Mouse (Mus musculus) intestine, embryonic 14.5 days (tissue): ENCODE results near the gene Nmd3. TPM values are rescaled to one million over a fixed set of nuclear protein-coding genes. Genes with fewer than 3 reads are reported as not detected.

ENCODE experiments used
- ATAC-seq: fragments of 200-750 bp; cut with Nextera tagmentation; replicated peaks from 2 replicates; pipeline ENCODE4 v1.8.0; 2017; ENCODE audit warnings: low read depth, moderate number of reproducible peaks, moderate TSS enrichment, moderate library complexity; ENCODE audit not compliant: low FRiP score, low TSS enrichment
- DNase-seq: peaks from one replicate; pipeline ENCODE4 v3.0.0-alpha.2; 2018; ENCODE audit warnings: low spot score
- H3K27ac ChIP-seq: fragments of 300-500 bp; sonication (generic); 2 replicates; pipeline ENCODE4 v1.5.1; 2014; ENCODE audit warnings: low read depth, mild to moderate bottlenecking, control low read depth
- H3K27me3 ChIP-seq: fragments of 300-500 bp; sonication (generic); replicated peaks from 2 replicates; pipeline ENCODE4 v1.6.1; 2014; ENCODE audit warnings: low read length, control low read depth; ENCODE audit not compliant: control insufficient read depth, insufficient read depth
- H3K36me3 ChIP-seq: fragments of 300-500 bp; sonication (generic); 2 replicates; pipeline ENCODE4 v1.6.1; 2014; ENCODE audit warnings: low read length, control low read depth; ENCODE audit not compliant: control insufficient read depth, insufficient read depth
- H3K4me1 ChIP-seq: fragments of 300-500 bp; sonication (generic); replicated peaks from 2 replicates; pipeline ENCODE4 v1.6.1; 2014; ENCODE audit warnings: low read length, control low read depth, mixed read lengths; ENCODE audit not compliant: control insufficient read depth, insufficient read depth
- H3K4me2 ChIP-seq: fragments of 300-500 bp; sonication (generic); 2 replicates; pipeline ENCODE4 v1.6.1; 2014; ENCODE audit warnings: low read length
- H3K4me3 ChIP-seq: fragments of 300-500 bp; sonication (generic); 2 replicates; pipeline ENCODE4 v1.5.1; 2014; ENCODE audit warnings: low read depth, low read length, control low read depth, mixed read lengths
- H3K9ac ChIP-seq: fragments of 300-500 bp; sonication (generic); 2 replicates; pipeline ENCODE4 v1.6.1; 2014; ENCODE audit warnings: mild to moderate bottlenecking, low read length
- H3K9me3 ChIP-seq: fragments of 300-500 bp; sonication (generic); 2 replicates; pipeline ENCODE4 v1.6.1; 2016; ENCODE audit warnings: low read length, control low read depth; ENCODE audit not compliant: control insufficient read depth
- WGBS: fragments of 180-500 bp; shearing (Covaris S2); extraction: QIAGEN DNeasy Blood & Tissue Kit; methylation state at CpG from one replicate; pipeline ENCODE4 v1.1.7; 2014; 5-methylcytosine and 5-hydroxymethylcytosine counted together
- polyA plus RNA-seq: library from polyadenylated mRNA; unstranded; fragments of >200 nt; fragmentation: Nextera tagmentation; extraction: Ambion mirVana; gene quantifications from 2 replicates; pipeline ENCODE4 v1.2.1, GENCODE M21; 2014

Gene Nmd3
- polyA plus RNA-seq: 159 and 175 TPM in 2 replicates

- 0% methylated on average over 33 of the region's 33 CpGs for WGBS
- no peaks in the 10 kb centered on the region for H3K9me3 ChIP-seq
- ATAC-seq (peak; percentile 98), DNase-seq (peak; percentile 98)
- H3K27ac ChIP-seq: peak within 1 kb of the TSS; percentile 83
- peak within 1 kb of the TSS; percentile 96 for H3K9ac ChIP-seq
- H3K4me3 ChIP-seq: peak within 1 kb of the TSS; percentile 90
- peaks cover 15% of the 10 kb centered on the region for H3K4me1 ChIP-seq
- H3K27me3 ChIP-seq: no peaks in the 10 kb centered on the region
- peaks cover 15% of the 10 kb centered on the region for H3K36me3 ChIP-seq
- H3K4me2 ChIP-seq: peak within 1 kb of the TSS; percentile 88
Measured at GRCm38 (mm10) chr3:69721814-69722186, at the start of gene Nmd3. Gene Nmd3 (plus strand): TSS chr3:69721985.

- 97% methylated on average over 10 of the region's 10 CpGs for WGBS
Measured at GRCm38 (mm10) chr3:69673351-69673750, 48.4 kb upstream of the Nmd3 start.

GRCm38 (mm10) chr3:69674206-69674605 is 47.6 kb upstream of the Nmd3 start:
- no peaks in the 10 kb centered on the region for H3K36me3 ChIP-seq
- 70% methylated on average over 3 of the region's 3 CpGs for WGBS
- H3K9ac ChIP-seq: no peak overlapping the region
- H3K4me2 ChIP-seq: no peak overlapping the region
- H3K27me3 ChIP-seq: no peaks in the 10 kb centered on the region
- ATAC-seq: no peak
- H3K4me1 ChIP-seq: no peaks in the 10 kb centered on the region
- DNase-seq: no peak
- no peak overlapping the region for H3K4me3 ChIP-seq
- H3K27ac ChIP-seq: no peak overlapping the region
- H3K9me3 ChIP-seq: no peaks in the 10 kb centered on the region

More at GRCm38 (mm10) chr3:69673351-69673750, 48.4 kb upstream of the Nmd3 start:
- H3K4me1 ChIP-seq: no peaks in the 10 kb centered on the region
- H3K9me3 ChIP-seq: no peaks in the 10 kb centered on the region
- H3K27me3 ChIP-seq: no peaks in the 10 kb centered on the region
- H3K27ac ChIP-seq: no peak overlapping the region
- no peak overlapping the region for H3K4me3 ChIP-seq
- H3K4me2 ChIP-seq: no peak overlapping the region
- ATAC-seq: no peak
- H3K36me3 ChIP-seq: no peaks in the 10 kb centered on the region
- no peak overlapping the region for H3K9ac ChIP-seq
- no peak for DNase-seq

- Histone ChIP-seq H3K4me1 (no peaks in the 10 kb centered on the region), H3K9ac (no peak overlapping the region), H3K9me3 (no peaks in the 10 kb centered on the region), H3K27me3 (no peaks in the 10 kb centered on the region), H3K4me3 (no peak overlapping the region), H3K27ac (no peak overlapping the region), H3K36me3 (no peaks in the 10 kb centered on the region), H3K4me2 (no peak overlapping the region)
- WGBS: 65% methylated on average over 1 of the region's 1 CpGs
- ATAC-seq (no peak), DNase-seq (no peak)
Measured at GRCm38 (mm10) chr3:69689791-69690190, 32.0 kb upstream of the Nmd3 start.

GRCm38 (mm10) chr3:69690939-69691338 is 30.8 kb upstream of the Nmd3 start:
- Histone ChIP-seq H3K9me3 (no peaks in the 10 kb centered on the region), H3K4me2 (no peak overlapping the region), H3K9ac (no peak overlapping the region), H3K27me3 (no peaks in the 10 kb centered on the region), H3K36me3 (no peaks in the 10 kb centered on the region), H3K4me1 (no peaks in the 10 kb centered on the region), H3K4me3 (no peak overlapping the region), H3K27ac (no peak overlapping the region)
- WGBS: 88% methylated on average over 2 of the region's 2 CpGs
- ATAC-seq (no peak), DNase-seq (no peak)

GRCm38 (mm10) chr3:69699851-69700500 is 21.8 kb upstream of the Nmd3 start:
- no peak overlapping the region for H3K4me3 ChIP-seq
- ATAC-seq (no peak), DNase-seq (no peak)
- 46% methylated on average over 6 of the region's 6 CpGs for WGBS
- H3K4me2 ChIP-seq: no peak overlapping the region
- no peak overlapping the region for H3K27ac ChIP-seq
- no peaks in the 10 kb centered on the region for H3K4me1 ChIP-seq
- H3K27me3 ChIP-seq: no peaks in the 10 kb centered on the region
- H3K9me3 ChIP-seq: no peaks in the 10 kb centered on the region
- no peak overlapping the region for H3K9ac ChIP-seq
- H3K36me3 ChIP-seq: no peaks in the 10 kb centered on the region

- ATAC-seq: no peak
- H3K9me3 ChIP-seq: no peaks in the 10 kb centered on the region
- DNase-seq: no peak
- WGBS: 31% methylated on average over 1 of the region's 1 CpGs
- H3K27ac ChIP-seq: no peak overlapping the region
- H3K27me3 ChIP-seq: no peaks in the 10 kb centered on the region
- H3K4me1 ChIP-seq: no peaks in the 10 kb centered on the region
- no peak overlapping the region for H3K4me3 ChIP-seq
- H3K4me2 ChIP-seq: no peak overlapping the region
- H3K36me3 ChIP-seq: no peaks in the 10 kb centered on the region
- H3K9ac ChIP-seq: no peak overlapping the region
Measured at GRCm38 (mm10) chr3:69701905-69702304, 19.9 kb upstream of the Nmd3 start.

- Histone ChIP-seq H3K27me3 (no peaks in the 10 kb centered on the region), H3K27ac (no peak overlapping the region), H3K4me1 (no peaks in the 10 kb centered on the region), H3K9ac (no peak overlapping the region), H3K9me3 (no peaks in the 10 kb centered on the region), H3K4me2 (no peak overlapping the region), H3K4me3 (no peak overlapping the region), H3K36me3 (no peaks in the 10 kb centered on the region)
- ATAC-seq (no peak), DNase-seq (no peak)
Measured at GRCm38 (mm10) chr3:69702421-69702820, 19.4 kb upstream of the Nmd3 start.
